Comparison of ENCODE assay signal across 8 mouse cellular contexts in the genomic region with DNA sequence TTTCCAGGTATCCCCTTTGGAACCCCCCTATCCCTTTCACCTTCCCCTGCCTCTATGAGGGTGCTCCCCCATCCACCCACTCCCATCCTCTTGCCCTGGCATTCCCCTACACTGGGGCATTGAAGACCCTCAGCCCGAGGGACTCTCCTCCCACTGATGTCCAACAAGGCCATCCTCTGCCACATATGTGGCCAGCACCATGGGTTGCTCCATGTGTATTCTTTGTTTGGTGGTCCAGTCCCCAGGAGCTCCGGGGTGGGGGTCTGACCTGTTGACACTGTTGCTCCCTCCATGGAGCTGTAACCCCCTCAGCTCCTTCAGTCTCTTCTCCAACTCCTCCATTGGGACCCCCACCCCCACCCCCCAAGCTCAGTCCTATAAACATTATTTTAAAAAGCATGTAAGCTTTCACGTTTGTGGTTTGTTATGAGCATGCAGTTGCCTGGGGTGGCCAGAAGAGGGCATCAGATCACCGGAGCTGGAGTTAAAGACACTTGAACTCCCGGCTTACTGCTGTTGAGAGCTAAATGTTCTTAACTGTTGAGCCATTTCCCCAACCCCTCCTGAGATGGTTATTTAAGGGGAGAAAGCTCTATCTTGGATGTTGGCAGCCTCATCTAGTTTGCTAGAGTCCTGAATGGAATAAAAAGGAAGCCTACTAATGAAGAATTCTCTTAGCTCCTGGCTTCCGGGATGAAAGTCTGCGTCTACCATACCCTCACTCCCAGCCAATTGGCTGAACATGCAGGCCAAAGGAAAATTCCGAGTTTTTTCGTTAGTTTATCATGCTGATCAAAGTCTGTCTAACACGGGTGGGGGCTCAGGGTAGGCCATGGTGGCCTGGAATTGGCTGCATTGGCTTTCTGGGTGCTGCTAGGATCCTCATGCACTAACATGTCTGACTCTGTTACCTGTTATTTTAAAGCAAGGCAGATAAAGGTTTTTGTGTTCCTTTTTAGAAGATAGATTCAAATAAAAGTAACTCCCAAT. TPM values are rescaled to one million over a fixed set of nuclear protein-coding genes. Genes with fewer than 3 reads are reported as not detected.
A peak's percentile ranks its signal among the peaks of the same experiment; 100 is the strongest.
DNase-seq lines count a peak whose midpoint lies in the region; ATAC-seq and TF ChIP-seq lines count a peak whose summit lies in the region.

No protein-coding gene starts in this region.

- no peak overlapping the region for H3ac ChIP-seq in myocyte (ENCODE audit: control insufficient read depth, insufficient read length)

- H3K9me3 ChIP-seq in limb, embryonic 11.5 days (ENCODE audit: control insufficient read depth, low read length), result no peaks in the 10 kb centered on the region

- no peak overlapping the region for H3K4me3 ChIP-seq in limb, embryonic 11.5 days (ENCODE audit: low read depth, low read length)
- no peak overlapping the region for H3K4me3 ChIP-seq in myocyte

- H3K4me1 ChIP-seq in limb, embryonic 11.5 days (ENCODE audit: control insufficient read depth, insufficient read depth, low read length), result no peaks in the 10 kb centered on the region

- DNase-seq in right cerebral cortex, adult 18-20 months, result peak; percentile 33
- no peak for DNase-seq in right cerebral cortex, postnatal 25 days
- peak; percentile 78 for DNase-seq in brain, embryonic 14.5 days (ENCODE audit: low read depth)
- DNase-seq in induced T-regulatory cell, adult 2 months (ENCODE audit: low read depth), result peak; percentile 69
- DNase-seq in limb, embryonic 11.5 days (ENCODE audit: low spot score), result peak; percentile 69
- DNase-seq in testis, postnatal 10 days (ENCODE audit: low spot score), result peak; percentile 57

- no peak overlapping the region; the same call in 1 of the 2 replicates for H3K9ac ChIP-seq in limb, embryonic 11.5 days (ENCODE audit: low read length)

- TF ChIP-seq CTCF in brain, embryonic 14.5 days (IDR thresholded peaks at IDR 0.05; ENCODE audit: borderline replicate concordance, extremely low read depth, insufficient read depth, insufficient read length), result peak; percentile 91

- no peaks in the 10 kb centered on the region for H3K36me3 ChIP-seq in limb, embryonic 11.5 days (ENCODE audit: control insufficient read depth, insufficient read depth, low read length)
- H3K36me3 ChIP-seq in myocyte (ENCODE audit: control insufficient read depth, insufficient read depth), result no peaks in the 10 kb centered on the region

- no peaks in the 10 kb centered on the region for H3K27me3 ChIP-seq in limb, embryonic 11.5 days (ENCODE audit: control insufficient read depth, insufficient read depth, low read length)
- H3K27me3 ChIP-seq in myocyte (ENCODE audit: control insufficient read depth, insufficient read depth, insufficient read length), result peaks cover 3% of the 10 kb centered on the region

- no peak overlapping the region for H3K4me2 ChIP-seq in limb, embryonic 11.5 days (ENCODE audit: low read depth, severe bottlenecking)
- peak overlapping the region; percentile 53 for H3K4me2 ChIP-seq in myocyte (ENCODE audit: low read depth)

- 41% methylated on average over 10 of the region's 10 CpGs for WGBS in limb, embryonic 11.5 days

- no peaks in the 10 kb centered on the region for H3K79me2 ChIP-seq in myocyte (ENCODE audit: control insufficient read depth, insufficient read depth)

- ATAC-seq in erythroid progenitor cell, adult 5-6 weeks (replicated peaks; ENCODE audit: low FRiP score, poor library complexity, severe bottlenecking), result peak; percentile 71; the same call in 1 of the 2 replicates
- ATAC-seq in limb, embryonic 11.5 days (ENCODE audit: insufficient number of reproducible peaks, low FRiP score, low TSS enrichment, low read depth), result 0 out of 2 replicates have a peak, but pooled peaks have one; percentile 51

- TF ChIP-seq POLR2A in brain, embryonic 14.5 days (IDR thresholded peaks at IDR 0.05; ENCODE audit: borderline replicate concordance, extremely low read depth, insufficient read depth, insufficient read length, poor library complexity, severe bottlenecking), result no peak
- no peak for TF ChIP-seq POLR2A in myocyte (IDR thresholded peaks at IDR 0.05; ENCODE audit: insufficient read length, low read depth)

- H3K27ac ChIP-seq in limb, embryonic 11.5 days (replicated peaks; ENCODE audit: low read depth, low read length), result no peak overlapping the region

TF ChIP-seq in myocyte, 11 proteins besides CTCF, POLR2A, EP300 and RAD21:
- TF ChIP-seq E2F4 (IDR thresholded peaks at IDR 0.05; ENCODE audit: insufficient read depth) (no peak), MYOD1 (IDR thresholded peaks at IDR 0.05; ENCODE audit: control insufficient read depth in 1 of 3, insufficient read length in 2 of 3, low read depth in 2 of 3) (no peak), REST (IDR thresholded peaks at IDR 0.05; ENCODE audit: insufficient read depth, insufficient read length) (no peak), MAX (IDR thresholded peaks at IDR 0.05; ENCODE audit: low read depth) (no peak), SRF (IDR thresholded peaks at IDR 0.05; ENCODE audit: control insufficient read depth, insufficient read length, low read depth) (no peak), TCF12 (IDR thresholded peaks at IDR 0.05; ENCODE audit: insufficient read depth, poor library complexity, severe bottlenecking) (no peak), POLR2AphosphoS2 (IDR thresholded peaks at IDR 0.05; ENCODE audit: insufficient read length, low read depth) (no peak), USF1 (IDR thresholded peaks at IDR 0.05; ENCODE audit: low read depth) (no peak), TCF3 (IDR thresholded peaks at IDR 0.05; ENCODE audit: insufficient read length, low read depth) (no peak), CEBPB (IDR thresholded peaks at IDR 0.05; ENCODE audit: insufficient read depth, poor library complexity, severe bottlenecking) (no peak), MYOG (IDR thresholded peaks at IDR 0.05; ENCODE audit: control insufficient read depth in 1 of 3, insufficient read depth in 1 of 3, insufficient read length in 2 of 3, low read depth in 2 of 3) (no peak)

RNA-seq across cellular contexts. Expression of gene Dck, which starts 26.8 kb away (rescaled TPM):
- 41.3 and 51.2 TPM in 2 replicates for polyA plus RNA-seq in brain, embryonic 14.5 days (2012; rRNA removed)
- total RNA-seq in erythroid progenitor cell, adult 5-6 weeks (2015; ENCODE audit: low replicate concordance), result 222 and 280 TPM in 2 replicates
- 190 and 208 TPM in 2 replicates for total RNA-seq in erythroid progenitor cell, adult 5-6 weeks (2017; ENCODE audit: low replicate concordance)
- 93.3 and 95.1 TPM in 2 replicates for polyA plus RNA-seq in limb, embryonic 11.5 days (2014; fragmentation: Nextera tagmentation; extraction: Ambion mirVana)
- polyA plus RNA-seq in myocyte (2012; fragmentation: generic; extraction: Trizol), result 4.2 TPM
